Mouse (Mus musculus) erythroid progenitor cell, adult 5-6 weeks (primary cell): ENCODE measurements around the gene Foxa1. TPM values are rescaled to one million over a fixed set of nuclear protein-coding genes. Genes with fewer than 3 reads are reported as not detected.

Source experiments
- ATAC-seq: replicated peaks from 2 replicates; pipeline ENCODE4 v1.8.0; 2016; ENCODE audit warnings: moderate number of reproducible peaks, mild to moderate bottlenecking, moderate TSS enrichment, inconsistent platforms; ENCODE audit not compliant: poor library complexity, low FRiP score, severe bottlenecking
- total RNA-seq, 2 experiments: library from RNA; stranded (forward) in 1 of 2; stranded (reverse) in 1 of 2; fragments of 150-400 nt in 1 of 2; fragments of 186-747, 209-891 nt in 1 of 2; gene quantifications; 2 replicates each; pipeline versions ENCODE4 v1.2.3 to v1.2.4; 2015 to 2017; ENCODE audit warnings: low replicate concordance in 2 of 2

The Foxa1 gene
- total RNA-seq, 2 experiments from 2014 or later: not detected

DNA sequence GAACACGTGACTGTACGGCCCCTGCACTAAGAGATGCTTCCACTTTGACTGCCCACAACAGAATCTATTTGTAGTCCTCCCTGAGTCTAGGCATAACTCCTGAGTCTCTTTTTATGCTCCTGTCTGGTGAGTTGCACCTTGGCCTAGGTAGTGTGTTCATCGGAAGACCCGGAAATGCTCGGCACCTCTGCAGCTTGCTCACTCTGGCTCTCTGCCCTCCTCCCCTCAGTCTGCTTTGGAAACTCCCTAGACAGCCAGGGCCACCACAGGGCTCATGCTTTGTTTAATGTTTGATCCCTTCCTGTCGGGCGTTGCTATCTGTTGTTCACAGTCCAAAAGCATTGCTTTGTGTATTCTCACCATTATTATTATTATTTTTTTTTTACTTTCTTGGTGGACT lies 41.4 kb downstream of the Foxa1 start:
- ATAC-seq: no peak

- no peak for ATAC-seq
Measured at GRCm38 (mm10) chr12:57500246-57500645, 46.5 kb downstream of the Foxa1 start.

DNA sequence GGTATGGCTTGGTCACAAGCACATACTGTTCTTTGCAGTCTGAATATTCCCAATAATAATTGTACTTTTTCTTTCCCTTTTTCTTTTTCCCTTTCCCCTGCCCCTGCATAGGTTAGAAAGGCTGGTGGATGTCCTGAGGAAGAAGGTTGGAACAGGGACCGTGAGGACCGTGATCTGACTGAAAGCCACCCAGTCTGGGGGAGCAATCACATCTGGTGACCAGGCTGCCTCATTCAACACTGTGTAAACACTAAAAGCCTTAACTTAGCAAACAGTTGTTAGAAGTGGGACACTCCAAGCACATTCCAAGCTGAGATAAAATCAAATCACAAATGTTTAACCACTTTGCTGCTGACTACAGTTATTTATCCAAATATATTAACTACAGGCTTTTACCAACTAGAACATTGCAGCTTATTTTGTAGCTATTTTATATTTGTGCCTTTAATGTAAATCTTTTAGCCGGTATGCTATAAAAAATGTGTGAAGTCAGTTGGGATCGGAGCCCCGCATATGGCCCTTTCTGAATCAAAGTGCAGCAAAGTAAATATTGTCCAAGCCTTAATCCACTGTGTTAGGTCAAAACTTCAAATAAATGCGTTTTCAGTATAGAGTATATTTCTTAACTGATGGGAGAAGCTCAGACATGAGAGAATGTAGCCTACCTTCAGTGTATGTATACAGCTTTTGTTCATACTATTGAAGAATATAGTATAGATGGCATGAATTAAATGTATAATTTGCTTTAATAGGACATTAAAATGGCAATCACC lies 50.2 kb downstream of the Foxa1 start:
- ATAC-seq: no peak

Other genes with a start within 250 kb of the Foxa1 start
- gene Ttc6, start 17.2 kb upstream of the Foxa1 start, total RNA-seq (2015; ENCODE audit: low replicate concordance): not detected in 2 replicates
- not detected in 2 replicates for gene Ttc6, start 17.2 kb upstream of the Foxa1 start, total RNA-seq (2017; ENCODE audit: low replicate concordance)